Mouse (Mus musculus) ES-E14 (cell line): Measurements from ENCODE around the gene Naa11.

Source experiments
- CHD2 ChIP-seq: IDR thresholded peaks from 2 replicates; pipeline ENCODE4 v1.6.1; 2014; ENCODE audit warnings: mild to moderate bottlenecking, low read depth, low read length, inconsistent platforms
- HCFC1 ChIP-seq: IDR thresholded peaks from 2 replicates; pipeline ENCODE4 v1.6.1; 2012; ENCODE audit warnings: low read length, inconsistent platforms, borderline replicate concordance; ENCODE audit not compliant: insufficient read depth
- ZC3H11A ChIP-seq: IDR thresholded peaks from 2 replicates; pipeline ENCODE4 v1.6.1; 2012; ENCODE audit warnings: low read depth, mild to moderate bottlenecking, inconsistent platforms, low read length, borderline replicate concordance
- ZNF384 ChIP-seq: IDR thresholded peaks from 2 replicates; pipeline ENCODE4 v1.6.1; 2012; ENCODE audit warnings: low read depth, low read length, inconsistent platforms

DNA sequence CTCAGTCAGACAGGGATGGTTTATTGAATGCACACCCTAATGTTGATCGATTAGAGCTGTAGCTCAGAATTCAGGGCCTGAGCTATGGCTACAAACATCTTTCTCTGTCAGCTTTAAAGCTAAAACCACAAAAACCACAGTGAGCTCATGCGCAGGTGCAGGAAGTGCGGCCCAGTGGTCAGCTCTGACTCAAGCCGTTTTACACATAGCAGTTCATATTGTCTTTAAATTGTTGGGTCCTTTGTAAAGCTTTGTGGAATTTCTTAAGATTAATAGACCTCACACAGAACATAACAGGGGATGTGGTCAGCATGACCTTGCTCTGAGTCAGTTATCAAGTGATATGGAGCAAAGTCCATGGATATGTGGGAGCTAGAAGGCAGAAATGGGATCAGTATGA, 5.4 kb upstream of the Naa11 start:
- TF ChIP-seq HCFC1 (no peak), ZC3H11A (no peak), ZNF384 (no peak), CHD2 (no peak)
